Comparison of ENCODE assay signal across 8 mouse cellular contexts in genomic region chr3:108840000-108840715, GRCm38 (mm10). TPM values are rescaled to one million over a fixed set of nuclear protein-coding genes. Genes with fewer than 3 reads are reported as not detected.
DNase-seq lines count a peak whose midpoint lies in the region; ATAC-seq lines count a peak whose summit lies in the region.

TSS of gene Stxbp3 (minus strand) at chr3:108840526.

- H3K9me3 ChIP-seq in forebrain, embryonic 14.5 days (replicated peaks; ENCODE audit: control insufficient read depth, low read length), result no peaks in the 10 kb centered on the region
- no peaks in the 10 kb centered on the region for H3K9me3 ChIP-seq in neural tube, embryonic 15.5 days (replicated peaks)

- no peaks in the 10 kb centered on the region; the same call in 1 of the 2 replicates for H3K4me1 ChIP-seq in forebrain, embryonic 14.5 days (ENCODE audit: control insufficient read depth, insufficient read depth, low read length)
- H3K4me1 ChIP-seq in neural tube, embryonic 15.5 days, result peaks cover 8% of the 10 kb centered on the region; the same call in 1 of the 2 replicates

- under 1% methylated on average over 55 of the region's 56 CpGs for WGBS in forebrain, embryonic 14.5 days
- WGBS in neural tube, embryonic 15.5 days, result under 1% methylated on average over 54 of the region's 56 CpGs

- H3K4me2 ChIP-seq in forebrain, embryonic 14.5 days (ENCODE audit: low read length), result peak within 1 kb of the TSS; percentile 71
- peak within 1 kb of the TSS; percentile 76 for H3K4me2 ChIP-seq in neural tube, embryonic 15.5 days

- intact Hi-C loops in heart, postnatal 14 days (cut with DNase I), result loop anchor here (2.0 to 10.0 kb wide), 4 partner anchors 69 to 225 kb away; partner anchors contain the start of genes Gpsm2 and Prpf38b

- H3K27me3 ChIP-seq in forebrain, embryonic 14.5 days (replicated peaks; ENCODE audit: control insufficient read depth, insufficient read depth, low read length), result no peaks in the 10 kb centered on the region
- H3K27me3 ChIP-seq in neural tube, embryonic 15.5 days (replicated peaks), result no peaks in the 10 kb centered on the region

- peak within 1 kb of the TSS; percentile 46; the same call in 1 of the 2 replicates for H3K27ac ChIP-seq in forebrain, embryonic 14.5 days (ENCODE audit: low read depth, low read length)
- H3K27ac ChIP-seq in neural tube, embryonic 15.5 days (replicated peaks), result peak within 1 kb of the TSS; percentile 83

- peak; percentile 98 for ATAC-seq in forebrain, embryonic 14.5 days
- peak; percentile 98 for ATAC-seq in neural tube, embryonic 15.5 days (ENCODE audit: low FRiP score)

- H3K36me3 ChIP-seq in forebrain, embryonic 14.5 days (ENCODE audit: control insufficient read depth, insufficient read depth, low read length), result no peaks in the 10 kb centered on the region
- no peaks in the 10 kb centered on the region for H3K36me3 ChIP-seq in neural tube, embryonic 15.5 days

- DNase-seq in ES-CJ7 (ENCODE audit: low read depth, low spot score), result peak; percentile 96
- DNase-seq in cerebellum, adult 11 months, result peak; percentile 99
- peak; percentile 97 for DNase-seq in forebrain, embryonic 14.5 days (ENCODE audit: low spot score)
- peak; percentile 100 for DNase-seq in heart, postnatal 14 days
- DNase-seq in layer of hippocampus, adult 11-12 months (ENCODE audit: low spot score), result peak; percentile 99
- peak; percentile 97 for DNase-seq in lung, adult 18-20 months
- DNase-seq in testis, postnatal 14 days (ENCODE audit: low spot score), result peak; percentile 96

- H3K9ac ChIP-seq in forebrain, embryonic 14.5 days (ENCODE audit: low read length), result peak within 1 kb of the TSS; percentile 68
- H3K9ac ChIP-seq in neural tube, embryonic 15.5 days (replicated peaks), result peak within 1 kb of the TSS; percentile 68

- H3K4me3 ChIP-seq in forebrain, embryonic 14.5 days (ENCODE audit: low read depth, low read length), result peak within 1 kb of the TSS; percentile 68
- peak within 1 kb of the TSS; percentile 85 for H3K4me3 ChIP-seq in neural tube, embryonic 15.5 days (replicated peaks)

RNA-seq across cellular contexts. Expression of gene Stxbp3, which starts in this region (rescaled TPM):
- 13.8 and 14.0 TPM in 2 replicates for polyA plus RNA-seq in forebrain, embryonic 14.5 days (2014; fragmentation: Nextera tagmentation; extraction: Ambion mirVana)
- total RNA-seq in heart, postnatal 14 days (2021), result 10 to 100 TPM; 25.9 to 31.3 TPM
- 14.0 and 16.7 TPM in 2 replicates for polyA plus RNA-seq in neural tube, embryonic 15.5 days (2015; fragmentation: Nextera tagmentation; extraction: Ambion mirVana)

Comparison
In these comparisons a context has a peak if more than half of its experiments do, and no peak if none do; other contexts are left out.
1. Peak in every context shown above with its lines: DNase-seq, ATAC-seq, H3K4me3 ChIP-seq and H3K27ac ChIP-seq.